In genomic region chr4:57486392-57486791, GRCm38 (mm10) we compare ENCODE assay signal across 28 mouse cellular contexts. TPM values are rescaled to one million over a fixed set of nuclear protein-coding genes. Genes with fewer than 3 reads are reported as not detected.
DNase-seq lines count a peak whose midpoint lies in the region; ATAC-seq lines count a peak whose summit lies in the region.
"Had no signal": no experiment of that assay in that cellular context is flagged by ENCODE, and none has a peak within 500 bp of the region (broad histone marks: within the 10 kb centered on the region; RNA-seq: fewer than 3 reads in every experiment).

No protein-coding gene starts in this region.

- peaks cover 7% of the 10 kb centered on the region; the same call in 1 of the 2 replicates for H3K4me1 ChIP-seq in limb, embryonic 10.5 days
- H3K4me1 ChIP-seq: hindbrain, embryonic 12.5 days; hindbrain, embryonic 15.5 days had no signal

- no peak overlapping the region for H3K4me3 ChIP-seq in limb, embryonic 10.5 days
- H3K4me3 ChIP-seq: embryonic facial prominence, embryonic 12.5 days; embryonic facial prominence, embryonic 15.5 days; heart, adult 2 months; hindbrain, embryonic 12.5 days; hindbrain, embryonic 15.5 days had no signal

- no peaks in the 10 kb centered on the region for H3K9me3 ChIP-seq in limb, embryonic 10.5 days (replicated peaks)
- H3K9me3 ChIP-seq: embryonic facial prominence, embryonic 12.5 days; embryonic facial prominence, embryonic 15.5 days; hindbrain, embryonic 12.5 days; hindbrain, embryonic 15.5 days had no signal

- ATAC-seq in frontal cortex, adult (ENCODE audit: low TSS enrichment): peak; percentile 67
- ATAC-seq: forebrain, embryonic 14.5 days; forebrain, postnatal 0 days; Patski had no signal

- intact Hi-C loops in left cerebral cortex, postnatal 36 days (cut with DNase I): no loop called here

- H3K27ac ChIP-seq in limb, embryonic 10.5 days: no peak overlapping the region
- H3K27ac ChIP-seq: embryonic facial prominence, embryonic 12.5 days; embryonic facial prominence, embryonic 15.5 days; heart, adult 2 months; hindbrain, embryonic 12.5 days; hindbrain, embryonic 15.5 days had no signal

- no peak for DNase-seq in frontal cortex, postnatal 10 days (ENCODE audit: low spot score in 2 of 2)
- peak; percentile 9 to 24 for DNase-seq in left cerebral cortex, adult 9 months (ENCODE audit: low spot score in 2 of 2)
- no peak for DNase-seq in left cerebral cortex, postnatal 36 days (ENCODE audit: low spot score in 2 of 2)
- DNase-seq in right cerebral cortex, adult 18-20 months: peak; percentile 35
- DNase-seq in right cerebral cortex, postnatal 4 days: no peak
- peak; percentile 10 for DNase-seq in 3T3-L1 (ENCODE audit: low read depth, low spot score)
- DNase-seq in limb, embryonic 10.5 days (ENCODE audit: low spot score): no peak
- DNase-seq: adrenal gland, postnatal 10 days; adrenal gland, postnatal 36 days; B cell, adult 2 months; cerebellum, adult 11 months; cerebellum, adult 2 months; cerebellum, adult 9-11 months; cerebellum, postnatal 25 days; forebrain, postnatal 0 days; gastrocnemius, postnatal 25 days; heart, adult 2 months had no signal

- no peaks in the 10 kb centered on the region for H3K27me3 ChIP-seq in limb, embryonic 10.5 days (ENCODE audit: low read depth, poor library complexity, severe bottlenecking)
- H3K27me3 ChIP-seq: CH12.LX; embryonic facial prominence, embryonic 12.5 days; embryonic facial prominence, embryonic 15.5 days; hindbrain, embryonic 12.5 days; hindbrain, embryonic 15.5 days; Patski had no signal

- no peaks in the 10 kb centered on the region for H3K36me3 ChIP-seq in limb, embryonic 10.5 days
- H3K36me3 ChIP-seq: embryonic facial prominence, embryonic 12.5 days; embryonic facial prominence, embryonic 15.5 days; G1E; hindbrain, embryonic 12.5 days; hindbrain, embryonic 15.5 days had no signal

- 94% methylated on average over 3 of the region's 3 CpGs for WGBS in limb, embryonic 10.5 days

RNA-seq across cellular contexts. Expression of gene Palm2, which starts 52.3 kb away (rescaled TPM):
- total RNA-seq in left cerebral cortex, postnatal 36 days (2021): 10 to 100 TPM; 59.0 to 68.7 TPM
- polyA plus RNA-seq in limb, embryonic 10.5 days (2016; fragmentation: Nextera tagmentation; extraction: Ambion mirVana): 2.4 and 3.9 TPM in 2 replicates
- total RNA-seq: CH12.LX; common myeloid progenitor, adult 5-6 weeks; hematopoietic stem cell, adult 5-6 weeks had no signal
- polyA plus RNA-seq: G1E had no signal

Comparison
In these comparisons a context has a peak if more than half of its experiments do, and no peak if none do; other contexts are left out.
1. DNase-seq: peak in left cerebral cortex, adult 9 months (2 of 2), right cerebral cortex, adult 18-20 months (single experiment) and 3T3-L1 (single experiment); none in frontal cortex, postnatal 10 days (0 of 2), left cerebral cortex, postnatal 36 days (0 of 2), right cerebral cortex, postnatal 4 days (single experiment) and limb, embryonic 10.5 days (single experiment).